ENCODE assay signal across 21 mouse cellular contexts in genomic region chr1:164804277-164804676, GRCm38 (mm10). TPM values are rescaled to one million over a fixed set of nuclear protein-coding genes. Genes with fewer than 3 reads are reported as not detected.
DNase-seq lines count a peak whose midpoint lies in the region; ATAC-seq and TF ChIP-seq lines count a peak whose summit lies in the region.
"Had no signal": no experiment of that assay in that cellular context is flagged by ENCODE, and none has a peak within 500 bp of the region (broad histone marks: within the 10 kb centered on the region; RNA-seq: fewer than 3 reads in every experiment).

No protein-coding gene starts in this region.

- no peak overlapping the region for H3K9ac ChIP-seq in hindbrain, embryonic 13.5 days
- no peak overlapping the region for H3K9ac ChIP-seq in kidney, embryonic 15.5 days
- H3K9ac ChIP-seq in midbrain, postnatal 0 days (replicated peaks; ENCODE audit: low read length, poor library complexity, severe bottlenecking), result no peak overlapping the region
- H3K9ac ChIP-seq in midbrain, embryonic 13.5 days (replicated peaks), result no peak overlapping the region
- H3K9ac ChIP-seq: forebrain, embryonic 13.5 days; forebrain, postnatal 0 days; heart, embryonic 12.5 days had no signal

- 70% methylated on average over 11 of the region's 11 CpGs for WGBS in hindbrain, embryonic 13.5 days
- 86% methylated on average over 11 of the region's 11 CpGs for WGBS in hindbrain, embryonic 10.5 days
- 34% methylated on average over 11 of the region's 11 CpGs for WGBS in kidney, embryonic 15.5 days
- 75% methylated on average over 11 of the region's 11 CpGs for WGBS in midbrain, postnatal 0 days
- WGBS in midbrain, embryonic 13.5 days, result 84% methylated on average over 11 of the region's 11 CpGs

- ATAC-seq in hindbrain, embryonic 13.5 days (ENCODE audit: low FRiP score), result peak; percentile 58
- peak; percentile 74 for ATAC-seq in kidney, embryonic 15.5 days (replicated peaks; ENCODE audit: low FRiP score)
- 0 out of 2 replicates have a peak, but pooled peaks have one; percentile 16 for ATAC-seq in midbrain, postnatal 0 days (ENCODE audit: low FRiP score)
- no peak for ATAC-seq in midbrain, embryonic 13.5 days
- ATAC-seq: CD4-positive, CD25-positive, alpha-beta regulatory T cell, adult 4 months; forebrain, embryonic 13.5 days had no signal

- H3K36me3 ChIP-seq in hindbrain, embryonic 13.5 days, result no peaks in the 10 kb centered on the region
- H3K36me3 ChIP-seq in hindbrain, embryonic 10.5 days, result no peaks in the 10 kb centered on the region
- H3K36me3 ChIP-seq in kidney, embryonic 15.5 days, result no peaks in the 10 kb centered on the region
- no peaks in the 10 kb centered on the region for H3K36me3 ChIP-seq in midbrain, postnatal 0 days (ENCODE audit: insufficient read depth, low read length)
- no peaks in the 10 kb centered on the region for H3K36me3 ChIP-seq in midbrain, embryonic 13.5 days
- H3K36me3 ChIP-seq: embryonic facial prominence, embryonic 10.5 days; G1E; heart, embryonic 12.5 days had no signal

- peak overlapping the region; percentile 40 for H3K27ac ChIP-seq in hindbrain, embryonic 13.5 days
- no peak overlapping the region for H3K27ac ChIP-seq in hindbrain, embryonic 10.5 days
- H3K27ac ChIP-seq in kidney, embryonic 15.5 days, result no peak overlapping the region
- no peak overlapping the region for H3K27ac ChIP-seq in midbrain, postnatal 0 days (ENCODE audit: low read depth, low read length)
- no peak overlapping the region for H3K27ac ChIP-seq in midbrain, embryonic 13.5 days
- H3K27ac ChIP-seq: embryonic facial prominence, embryonic 10.5 days; forebrain, embryonic 13.5 days; gastrocnemius, adult 2 months had no signal

- H3K4me2 ChIP-seq in hindbrain, embryonic 13.5 days, result no peak overlapping the region
- no peak overlapping the region for H3K4me2 ChIP-seq in kidney, embryonic 15.5 days
- H3K4me2 ChIP-seq in midbrain, postnatal 0 days (ENCODE audit: low read depth, low read length, poor library complexity, severe bottlenecking), result no peak overlapping the region
- H3K4me2 ChIP-seq in midbrain, embryonic 13.5 days (replicated peaks), result no peak overlapping the region
- H3K4me2 ChIP-seq: forebrain, embryonic 13.5 days; heart, embryonic 12.5 days had no signal

- no peaks in the 10 kb centered on the region for H3K9me3 ChIP-seq in hindbrain, embryonic 13.5 days
- H3K9me3 ChIP-seq in hindbrain, embryonic 10.5 days, result no peaks in the 10 kb centered on the region
- no peaks in the 10 kb centered on the region for H3K9me3 ChIP-seq in kidney, embryonic 15.5 days (replicated peaks)
- H3K9me3 ChIP-seq in midbrain, postnatal 0 days (ENCODE audit: low read length), result no peaks in the 10 kb centered on the region
- H3K9me3 ChIP-seq in midbrain, embryonic 13.5 days, result no peaks in the 10 kb centered on the region
- H3K9me3 ChIP-seq: embryonic facial prominence, embryonic 10.5 days; forebrain, embryonic 13.5 days; heart, embryonic 12.5 days had no signal

- TF ChIP-seq CTCF in midbrain, postnatal 0 days (IDR thresholded peaks at IDR 0.05), result no peak

- no peak for DNase-seq in hindbrain, embryonic 10.5 days (ENCODE audit: low spot score)
- DNase-seq in kidney, adult 18-20 months, result no peak
- DNase-seq in midbrain, postnatal 0 days (ENCODE audit: low spot score), result no peak
- no peak for DNase-seq in right cerebral cortex, adult 18-20 months
- DNase-seq: adrenal gland, adult 8-10 months; adrenal gland, postnatal 36 days; B cell, adult 2 months; cerebellum, adult 2 months; cerebellum, postnatal 10 days; forebrain, postnatal 0 days; gastrocnemius, adult 2 months; gastrocnemius, postnatal 25 days had no signal

- no peaks in the 10 kb centered on the region for H3K27me3 ChIP-seq in hindbrain, embryonic 13.5 days
- no peaks in the 10 kb centered on the region for H3K27me3 ChIP-seq in hindbrain, embryonic 10.5 days (ENCODE audit: insufficient read depth, poor library complexity, severe bottlenecking)
- H3K27me3 ChIP-seq in kidney, embryonic 15.5 days, result no peaks in the 10 kb centered on the region
- H3K27me3 ChIP-seq in midbrain, postnatal 0 days (ENCODE audit: insufficient read depth, low read length), result no peaks in the 10 kb centered on the region
- H3K27me3 ChIP-seq in midbrain, embryonic 13.5 days, result no peaks in the 10 kb centered on the region
- H3K27me3 ChIP-seq: forebrain, embryonic 13.5 days; heart, embryonic 12.5 days had no signal

- H3K4me3 ChIP-seq in hindbrain, embryonic 13.5 days, result no peak overlapping the region
- no peak overlapping the region for H3K4me3 ChIP-seq in hindbrain, embryonic 10.5 days
- no peak overlapping the region for H3K4me3 ChIP-seq in kidney, embryonic 15.5 days (replicated peaks)
- H3K4me3 ChIP-seq in midbrain, postnatal 0 days (ENCODE audit: low read depth, low read length), result no peak overlapping the region
- no peak overlapping the region for H3K4me3 ChIP-seq in midbrain, embryonic 13.5 days (replicated peaks)
- H3K4me3 ChIP-seq: embryonic facial prominence, embryonic 10.5 days; forebrain, embryonic 13.5 days; gastrocnemius, adult 2 months; heart, embryonic 12.5 days had no signal

- 0 out of 2 replicates have a peak, but pooled peaks cover 6% of the 10 kb centered on the region for H3K4me1 ChIP-seq in hindbrain, embryonic 13.5 days (replicated peaks)
- no peaks in the 10 kb centered on the region for H3K4me1 ChIP-seq in hindbrain, embryonic 10.5 days (replicated peaks)
- peaks cover 9% of the 10 kb centered on the region; the same call in 1 of the 2 replicates for H3K4me1 ChIP-seq in kidney, embryonic 15.5 days
- H3K4me1 ChIP-seq in midbrain, postnatal 0 days (ENCODE audit: insufficient read depth, low read length), result no peaks in the 10 kb centered on the region
- no peaks in the 10 kb centered on the region for H3K4me1 ChIP-seq in midbrain, embryonic 13.5 days (replicated peaks)
- H3K4me1 ChIP-seq: embryonic facial prominence, embryonic 10.5 days; forebrain, embryonic 13.5 days; heart, embryonic 12.5 days had no signal

RNA-seq across cellular contexts. Expression of gene Dpt, which starts 7.8 kb away (rescaled TPM):
- polyA plus RNA-seq in hindbrain, embryonic 13.5 days (2015; fragmentation: Nextera tagmentation; extraction: Ambion mirVana), result 0.25 and 0.40 TPM in 2 replicates
- not detected in 2 replicates for polyA plus RNA-seq in hindbrain, embryonic 10.5 days (2016; fragmentation: Nextera tagmentation; extraction: Ambion mirVana)
- polyA plus RNA-seq in kidney, embryonic 15.5 days (2015; fragmentation: Nextera tagmentation; extraction: Ambion mirVana), result 3.9 and 6.0 TPM in 2 replicates
- total RNA-seq in midbrain, postnatal 0 days (2014; rRNA removed), result 0.52 and 1.2 TPM in 2 replicates
- 0.52 and 0.72 TPM in 2 replicates for polyA plus RNA-seq in midbrain, postnatal 0 days (2015; fragmentation: Nextera tagmentation; extraction: Ambion mirVana)
- polyA plus RNA-seq in midbrain, embryonic 13.5 days (2015; fragmentation: Nextera tagmentation; extraction: Ambion mirVana), result 0.15 TPM in 1 of 2 replicates, not detected in the other
- total RNA-seq: forebrain, postnatal 0 days; G1E; granulocyte monocyte progenitor cell, adult 5-6 weeks had no signal
- polyA plus RNA-seq: forebrain, embryonic 13.5 days; G1E had no signal
